Mouse (Mus musculus) E14TG2a.4 (cell line): ENCODE data around the gene Wdr78.

Experiments used
- H3K27me3 ChIP-seq: 2 replicates; pipeline ENCODE4 v1.6.1; 2014; ENCODE audit warnings: low read length, control low read depth; ENCODE audit not compliant: insufficient read depth
- H3K36me3 ChIP-seq: 2 replicates; pipeline ENCODE4 v1.6.1; 2014; ENCODE audit warnings: low read length, control low read depth; ENCODE audit not compliant: insufficient read depth
- H3K4me1 ChIP-seq: replicated peaks from 2 replicates; pipeline ENCODE4 v1.6.1; 2014; ENCODE audit warnings: low read depth, low read length, control low read depth
- H3K4me3 ChIP-seq: replicated peaks from 2 replicates; pipeline ENCODE4 v1.5.1; 2014; ENCODE audit warnings: mild to moderate bottlenecking, low read length
- H3K9me3 ChIP-seq: 2 replicates; pipeline ENCODE4 v1.6.1; 2014; ENCODE audit warnings: low read length, control low read depth
- CTCF ChIP-seq: conservative IDR thresholded peaks from 2 replicates; pipeline ENCODE4 v1.5.1; 2014; ENCODE audit warnings: low read length
- NANOG ChIP-seq: IDR thresholded peaks from 2 replicates; pipeline ENCODE4 v1.6.1; 2014; ENCODE audit warnings: borderline replicate concordance, low read length, mixed read lengths
- POU5F1 ChIP-seq: IDR thresholded peaks from 2 replicates; pipeline ENCODE4 v1.6.1; 2014; ENCODE audit warnings: low read length, borderline replicate concordance

Wdr78 gene

GRCm38 (mm10) chr4:103039103-103039837, 75.1 kb downstream of the Wdr78 start:
- TF ChIP-seq NANOG (no peak), POU5F1 (no peak), CTCF (no peak)
- Histone ChIP-seq H3K4me1 (no peaks in the 10 kb centered on the region), H3K27me3 (no peaks in the 10 kb centered on the region), H3K4me3 (no peak overlapping the region), H3K9me3 (peaks cover 14% of the 10 kb centered on the region), H3K36me3 (no peaks in the 10 kb centered on the region)

DNA sequence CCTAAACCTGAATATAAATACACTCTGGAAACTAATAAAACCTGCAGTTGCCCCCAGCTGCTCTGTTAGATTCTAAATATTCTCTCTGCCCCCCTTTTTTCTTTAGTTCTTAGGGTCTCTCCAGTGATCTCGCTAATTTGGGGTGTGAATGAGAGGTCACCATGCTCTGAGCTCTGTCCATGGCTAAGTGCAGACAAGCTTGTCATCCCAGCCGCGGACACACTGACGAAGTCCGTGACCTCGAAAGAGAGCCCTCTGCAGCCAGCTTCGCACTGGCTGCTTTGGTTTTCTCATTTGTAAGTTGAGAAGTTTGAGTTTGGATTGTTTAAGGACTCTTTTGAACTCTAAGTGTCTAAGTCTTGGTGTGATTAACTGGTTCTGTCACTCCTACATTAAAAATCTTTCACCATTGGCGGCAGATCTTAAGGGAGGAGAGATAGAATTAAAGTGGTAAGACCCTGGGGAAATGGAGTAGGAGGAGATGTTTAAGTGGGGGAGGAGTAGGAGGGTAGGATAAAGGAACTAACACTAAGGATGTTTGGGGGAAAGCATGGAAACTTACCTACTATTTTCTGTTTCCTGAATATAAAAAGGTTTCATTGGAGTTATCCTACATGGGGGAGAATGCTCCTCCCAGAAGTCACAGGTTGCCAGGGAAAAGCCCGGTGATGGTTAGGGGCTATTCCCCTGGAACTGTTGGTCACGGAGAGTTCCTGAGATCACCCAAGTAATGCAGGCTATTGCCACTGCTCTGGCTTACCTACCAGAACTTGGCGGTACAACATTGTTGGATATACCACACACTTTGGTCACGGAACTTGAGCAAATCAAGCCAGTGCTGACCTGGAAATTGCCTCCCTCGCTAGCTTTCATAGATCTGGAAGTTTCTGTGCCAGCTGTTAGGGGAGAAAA, 85.9 kb downstream of the Wdr78 start:
- Histone ChIP-seq H3K27me3 (0 out of 2 replicates have a peak, but pooled peaks cover 4% of the 10 kb centered on the region), H3K4me1 (no peaks in the 10 kb centered on the region), H3K36me3 (no peaks in the 10 kb centered on the region), H3K4me3 (no peak overlapping the region), H3K9me3 (no peaks in the 10 kb centered on the region)
- TF ChIP-seq POU5F1 = no peak
- TF ChIP-seq CTCF = no peak
- TF ChIP-seq NANOG = no peak

DNA sequence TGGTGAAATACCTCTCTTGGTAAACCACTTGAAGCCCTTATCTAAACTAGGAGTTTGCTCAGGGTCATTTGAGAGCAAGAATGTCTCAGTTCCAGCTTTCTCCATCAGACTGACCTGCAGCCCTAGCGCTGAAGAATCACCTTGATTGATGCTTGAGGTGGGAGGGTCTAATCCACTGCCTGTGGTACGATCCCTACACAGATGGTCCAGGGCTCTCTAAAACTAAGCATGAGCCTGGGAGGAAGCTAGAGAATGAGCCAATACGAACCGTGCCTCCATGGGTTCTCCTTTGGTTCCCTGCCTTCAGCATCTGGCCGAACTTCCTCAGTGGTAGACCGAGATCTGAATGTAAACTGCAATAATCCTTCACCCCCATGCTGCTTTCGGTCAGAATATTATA, 86.6 kb downstream of the Wdr78 start:
- H3K4me1 ChIP-seq = no peaks in the 10 kb centered on the region
- H3K4me3 ChIP-seq = no peak overlapping the region
- H3K9me3 ChIP-seq = no peaks in the 10 kb centered on the region
- no peak for TF ChIP-seq NANOG
- TF ChIP-seq POU5F1 = no peak
- TF ChIP-seq CTCF = no peak
- H3K36me3 ChIP-seq = no peaks in the 10 kb centered on the region
- H3K27me3 ChIP-seq = 0 out of 2 replicates have a peak, but pooled peaks cover 4% of the 10 kb centered on the region

DNA sequence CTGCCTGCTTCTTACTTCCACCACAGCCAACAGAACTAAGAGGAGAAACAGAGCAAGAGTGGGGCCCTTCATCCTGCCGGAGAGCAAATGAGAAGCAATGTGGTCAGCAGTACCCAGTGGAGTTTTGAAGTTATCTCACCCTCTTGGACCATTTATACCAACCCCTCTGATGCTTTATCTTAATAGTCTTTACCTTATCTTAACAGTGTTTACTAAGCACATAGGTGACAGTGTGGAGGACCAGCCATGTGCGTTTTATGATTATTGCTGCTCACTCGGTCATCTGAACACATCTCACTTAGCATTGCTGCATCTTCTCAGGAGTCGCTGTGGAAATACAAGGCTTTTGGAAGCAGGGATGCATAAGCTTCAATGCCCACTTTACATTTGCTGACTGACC, 87.7 kb downstream of the Wdr78 start, which contains the start of gene Insl5:
Insl5 (minus strand) TSS at position 222 of the 400 bp plus-strand sequence.
- H3K9me3 ChIP-seq = no peaks in the 10 kb centered on the region
- H3K27me3 ChIP-seq = 0 out of 2 replicates have a peak, but pooled peaks cover 4% of the 10 kb centered on the region
- H3K4me1 ChIP-seq = no peaks in the 10 kb centered on the region
- H3K36me3 ChIP-seq = no peaks in the 10 kb centered on the region
- H3K4me3 ChIP-seq = no peak within 1 kb of the TSS
- TF ChIP-seq CTCF (no peak), POU5F1 (no peak), NANOG (no peak)

DNA sequence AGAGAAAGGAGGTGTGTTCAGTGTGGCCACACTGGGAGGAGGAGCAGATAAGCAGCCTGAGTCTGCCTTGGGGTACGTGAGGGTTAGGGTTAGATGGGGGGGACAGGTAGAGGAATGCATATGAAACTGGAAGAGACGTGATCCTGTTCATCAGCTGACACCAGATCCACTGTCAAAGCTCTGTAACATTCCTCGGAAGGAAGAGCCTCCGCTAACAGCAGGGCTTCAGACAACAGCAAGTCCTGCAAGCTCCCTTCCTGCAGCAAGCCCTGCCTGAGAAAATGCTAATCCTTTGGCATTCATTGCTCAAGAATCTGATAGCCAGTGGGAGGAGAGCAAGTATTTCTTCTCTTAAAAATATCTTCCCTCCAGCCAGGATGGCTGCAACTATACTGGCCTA, 100.9 kb downstream of the Wdr78 start:
- TF ChIP-seq POU5F1 (no peak), NANOG (no peak), CTCF (no peak)
- H3K27me3 ChIP-seq = no peaks in the 10 kb centered on the region
- H3K36me3 ChIP-seq = no peaks in the 10 kb centered on the region
- no peaks in the 10 kb centered on the region for H3K9me3 ChIP-seq
- peaks cover 6% of the 10 kb centered on the region; the same call in 1 of the 2 replicates for H3K4me1 ChIP-seq
- no peak overlapping the region for H3K4me3 ChIP-seq

DNA sequence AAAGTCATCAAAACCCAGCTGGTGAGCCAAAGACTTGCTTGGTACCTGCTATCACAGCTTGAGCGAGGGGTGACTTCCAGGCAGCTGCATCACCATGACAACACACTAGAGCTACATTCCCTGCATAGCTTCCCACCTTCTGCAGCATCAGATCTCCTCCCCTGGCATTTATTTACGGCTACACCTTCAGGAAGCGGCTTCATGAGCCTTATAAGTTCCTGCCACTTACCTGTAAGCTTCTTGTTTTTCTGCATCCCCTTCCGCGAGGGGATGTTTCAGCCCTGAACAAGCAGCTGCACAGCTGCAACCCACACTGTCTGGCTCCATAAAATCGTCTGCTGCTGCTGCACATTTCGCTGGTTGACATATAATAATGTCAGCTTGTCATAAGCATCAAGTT, 102.5 kb downstream of the Wdr78 start:
- Histone ChIP-seq H3K27me3 (no peaks in the 10 kb centered on the region), H3K36me3 (no peaks in the 10 kb centered on the region), H3K9me3 (no peaks in the 10 kb centered on the region), H3K4me1 (peaks cover 6% of the 10 kb centered on the region; the same call in 1 of the 2 replicates), H3K4me3 (no peak overlapping the region)
- TF ChIP-seq POU5F1 (no peak), NANOG (no peak), CTCF (no peak)

DNA sequence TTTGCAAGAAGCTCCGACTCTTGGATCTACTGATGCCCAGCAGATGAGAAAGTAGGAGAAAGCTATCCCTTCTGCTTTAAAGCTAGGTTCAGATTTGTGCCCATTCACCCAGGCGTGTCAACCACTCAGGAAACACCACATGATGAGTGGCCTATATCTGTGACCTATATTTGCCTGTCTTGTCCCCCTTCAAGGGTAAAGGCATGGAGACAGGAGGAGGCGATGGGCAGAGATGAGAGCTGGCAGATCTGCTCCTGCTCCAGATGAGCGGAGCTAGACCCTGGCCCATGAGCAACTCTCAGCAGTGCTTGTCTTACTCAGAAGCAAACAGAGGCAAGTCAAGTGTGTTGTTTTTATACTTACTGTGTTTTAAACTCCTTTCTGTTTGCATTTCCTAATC, 103.6 kb downstream of the Wdr78 start:
- TF ChIP-seq CTCF (no peak), POU5F1 (no peak), NANOG (no peak)
- Histone ChIP-seq H3K36me3 (no peaks in the 10 kb centered on the region), H3K4me1 (peaks cover 6% of the 10 kb centered on the region; the same call in 1 of the 2 replicates), H3K4me3 (no peak overlapping the region), H3K27me3 (no peaks in the 10 kb centered on the region), H3K9me3 (no peaks in the 10 kb centered on the region)

- no peak overlapping the region for H3K4me3 ChIP-seq
- no peaks in the 10 kb centered on the region for H3K4me1 ChIP-seq
- TF ChIP-seq CTCF = no peak
- TF ChIP-seq NANOG = no peak
- TF ChIP-seq POU5F1 = no peak
- no peaks in the 10 kb centered on the region for H3K27me3 ChIP-seq
- H3K9me3 ChIP-seq = no peaks in the 10 kb centered on the region
- H3K36me3 ChIP-seq = no peaks in the 10 kb centered on the region
These were observed 107.4 kb downstream of the Wdr78 start for GRCm38 (mm10) chr4:103006943-103007418.

- no peak overlapping the region for H3K4me3 ChIP-seq
- H3K4me1 ChIP-seq = no peaks in the 10 kb centered on the region
- H3K9me3 ChIP-seq = no peaks in the 10 kb centered on the region
- no peaks in the 10 kb centered on the region for H3K27me3 ChIP-seq
- TF ChIP-seq CTCF (no peak), NANOG (no peak), POU5F1 (no peak)
- H3K36me3 ChIP-seq = no peaks in the 10 kb centered on the region
These were observed 108.1 kb downstream of the Wdr78 start for GRCm38 (mm10) chr4:103006266-103006665.
